Mouse (Mus musculus): ENCODE results near the gene Dgkd. TPM values are rescaled to one million over a fixed set of nuclear protein-coding genes. Genes with fewer than 3 reads are reported as not detected.

Gene Dgkd
- polyA plus RNA-seq, 1 experiment from 2014 or later: 22.6 TPM

DNA sequence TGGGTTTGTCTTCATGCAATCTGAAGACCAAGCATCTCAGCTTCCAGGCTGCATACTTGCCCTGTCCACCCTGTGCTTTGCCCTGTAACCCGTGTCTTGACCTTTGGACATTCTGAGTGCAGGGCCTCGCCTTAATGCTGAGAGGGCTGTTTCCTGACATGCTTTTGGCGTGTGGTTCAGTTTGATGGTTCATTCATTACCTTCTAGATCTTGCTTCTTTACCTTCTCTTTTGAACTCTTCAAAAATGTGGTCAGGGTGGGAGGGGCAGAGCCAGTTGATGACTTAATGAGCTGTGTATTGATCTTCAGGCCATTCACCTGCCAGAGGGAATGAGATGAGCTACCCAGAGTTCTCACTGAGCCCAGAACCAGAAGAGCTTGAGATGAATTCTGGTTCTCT lies 55.6 kb downstream of the Dgkd start:
- Histone ChIP-seq H3K27me3 (ENCODE audit: control insufficient read depth, insufficient read depth, low read length) (no peaks in the 10 kb centered on the region), H3K4me1 (ENCODE audit: control insufficient read depth, insufficient read depth, low read length) (peaks cover 11% of the 10 kb centered on the region), H3K4me2 (ENCODE audit: low read depth, low read length) (no peak overlapping the region), H3K9ac (ENCODE audit: low read length) (no peak overlapping the region), H3K9me3 (replicated peaks; ENCODE audit: control insufficient read depth, low read length) (no peaks in the 10 kb centered on the region), H3K4me3 (ENCODE audit: low read length) (no peak overlapping the region), H3K36me3 (ENCODE audit: control insufficient read depth, insufficient read depth) (peaks cover 9% of the 10 kb centered on the region; the same call in 1 of the 2 replicates), H3K27ac (ENCODE audit: low read length) (no peak overlapping the region)
- ATAC-seq (replicated peaks; ENCODE audit: extremely low read depth, insufficient read depth, low FRiP score): no peak
- 88% methylated on average over 3 of the region's 3 CpGs for WGBS

GRCm38 (mm10) chr1:87909565-87909964 lies 56.5 kb downstream of the Dgkd start:
- Histone ChIP-seq H3K36me3 (ENCODE audit: control insufficient read depth, insufficient read depth) (peaks cover 9% of the 10 kb centered on the region; the same call in 1 of the 2 replicates), H3K4me1 (ENCODE audit: control insufficient read depth, insufficient read depth, low read length) (peaks cover 11% of the 10 kb centered on the region), H3K27ac (ENCODE audit: low read length) (no peak overlapping the region), H3K4me3 (ENCODE audit: low read length) (no peak overlapping the region), H3K27me3 (ENCODE audit: control insufficient read depth, insufficient read depth, low read length) (no peaks in the 10 kb centered on the region), H3K4me2 (ENCODE audit: low read depth, low read length) (no peak overlapping the region), H3K9ac (ENCODE audit: low read length) (no peak overlapping the region), H3K9me3 (replicated peaks; ENCODE audit: control insufficient read depth, low read length) (no peaks in the 10 kb centered on the region)
- ATAC-seq (replicated peaks; ENCODE audit: extremely low read depth, insufficient read depth, low FRiP score): no peak

DNA sequence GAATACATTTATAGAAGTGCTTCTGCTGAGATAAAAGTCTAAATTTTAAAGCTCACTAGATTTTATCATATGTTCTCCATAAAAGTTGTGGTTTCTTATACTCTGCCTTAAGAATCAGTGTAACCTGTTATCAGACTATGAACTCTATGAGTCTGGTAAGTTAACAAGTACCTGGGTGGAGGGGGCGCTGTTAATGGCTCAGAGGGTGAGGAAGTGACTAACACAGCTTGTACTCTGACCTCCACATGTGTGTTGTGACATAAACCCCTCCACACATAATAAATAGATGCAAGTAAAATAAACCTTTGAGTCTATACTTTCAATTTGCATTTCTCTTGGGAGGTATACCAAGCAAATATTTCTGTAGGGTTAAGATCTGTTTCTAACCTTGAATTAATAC lies 57.3 kb downstream of the Dgkd start:
- peaks cover 11% of the 10 kb centered on the region for H3K4me1 ChIP-seq (ENCODE audit: control insufficient read depth, insufficient read depth, low read length)
- H3K36me3 ChIP-seq (ENCODE audit: control insufficient read depth, insufficient read depth): peaks cover 15% of the 10 kb centered on the region; the same call in 1 of the 2 replicates
- ATAC-seq (replicated peaks; ENCODE audit: extremely low read depth, insufficient read depth, low FRiP score): no peak
- no peak overlapping the region for H3K4me3 ChIP-seq (ENCODE audit: low read length)
- H3K9me3 ChIP-seq (replicated peaks; ENCODE audit: control insufficient read depth, low read length): no peaks in the 10 kb centered on the region
- H3K27me3 ChIP-seq (ENCODE audit: control insufficient read depth, insufficient read depth, low read length): no peaks in the 10 kb centered on the region
- H3K9ac ChIP-seq (ENCODE audit: low read length): no peak overlapping the region
- H3K4me2 ChIP-seq (ENCODE audit: low read depth, low read length): no peak overlapping the region
- WGBS: 82% methylated on average over 1 of the region's 1 CpGs
- no peak overlapping the region for H3K27ac ChIP-seq (ENCODE audit: low read length)

- Histone ChIP-seq H3K36me3 (ENCODE audit: control insufficient read depth, insufficient read depth) (peaks cover 22% of the 10 kb centered on the region), H3K27me3 (ENCODE audit: control insufficient read depth, insufficient read depth, low read length) (no peaks in the 10 kb centered on the region), H3K9ac (ENCODE audit: low read length) (no peak overlapping the region), H3K4me3 (ENCODE audit: low read length) (no peak overlapping the region), H3K4me2 (ENCODE audit: low read depth, low read length) (no peak overlapping the region), H3K4me1 (ENCODE audit: control insufficient read depth, insufficient read depth, low read length) (peaks cover 11% of the 10 kb centered on the region), H3K27ac (ENCODE audit: low read length) (no peak overlapping the region), H3K9me3 (replicated peaks; ENCODE audit: control insufficient read depth, low read length) (no peaks in the 10 kb centered on the region)
- ATAC-seq (replicated peaks; ENCODE audit: extremely low read depth, insufficient read depth, low FRiP score): no peak
These were observed 60.3 kb downstream of the Dgkd start for GRCm38 (mm10) chr1:87913356-87913755.

- no peak overlapping the region for H3K4me2 ChIP-seq (ENCODE audit: low read depth, low read length)
- H3K27ac ChIP-seq (ENCODE audit: low read length): no peak overlapping the region
- peaks cover 29% of the 10 kb centered on the region for H3K36me3 ChIP-seq (ENCODE audit: control insufficient read depth, insufficient read depth)
- no peaks in the 10 kb centered on the region for H3K27me3 ChIP-seq (ENCODE audit: control insufficient read depth, insufficient read depth, low read length)
- WGBS: 92% methylated on average over 3 of the region's 3 CpGs
- H3K9ac ChIP-seq (ENCODE audit: low read length): no peak overlapping the region
- no peaks in the 10 kb centered on the region for H3K9me3 ChIP-seq (replicated peaks; ENCODE audit: control insufficient read depth, low read length)
- ATAC-seq (replicated peaks; ENCODE audit: extremely low read depth, insufficient read depth, low FRiP score): no peak
- no peak overlapping the region for H3K4me3 ChIP-seq (ENCODE audit: low read length)
- H3K4me1 ChIP-seq (ENCODE audit: control insufficient read depth, insufficient read depth, low read length): peaks cover 5% of the 10 kb centered on the region; the same call in 1 of the 2 replicates
These were observed 64.3 kb downstream of the Dgkd start for GRCm38 (mm10) chr1:87917361-87917760.

DNA sequence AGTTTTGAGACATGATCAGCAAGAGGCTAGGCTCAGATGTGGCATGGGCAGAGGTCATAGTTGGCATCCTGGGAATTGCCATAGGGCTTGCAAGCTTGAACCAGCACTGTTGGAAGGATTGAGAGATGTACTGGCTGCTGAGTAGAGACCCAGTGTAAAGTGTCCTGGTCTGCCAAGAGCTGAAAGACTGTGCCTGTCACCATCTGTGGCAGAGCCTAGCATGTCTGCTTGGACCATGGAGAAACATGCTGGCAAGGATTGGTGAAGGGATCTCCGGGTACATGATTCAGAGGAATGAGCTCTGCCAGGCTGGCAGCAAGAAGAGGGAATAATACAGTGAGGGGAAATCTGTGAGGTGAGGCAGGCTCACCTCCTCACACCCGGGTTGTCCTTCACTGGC lies 65.0 kb downstream of the Dgkd start:
- no peak overlapping the region for H3K4me2 ChIP-seq (ENCODE audit: low read depth, low read length)
- no peak overlapping the region for H3K4me3 ChIP-seq (ENCODE audit: low read length)
- WGBS: 86% methylated on average over 2 of the region's 2 CpGs
- no peak overlapping the region for H3K9ac ChIP-seq (ENCODE audit: low read length)
- H3K4me1 ChIP-seq (ENCODE audit: control insufficient read depth, insufficient read depth, low read length): peaks cover 5% of the 10 kb centered on the region; the same call in 1 of the 2 replicates
- H3K9me3 ChIP-seq (replicated peaks; ENCODE audit: control insufficient read depth, low read length): no peaks in the 10 kb centered on the region
- ATAC-seq (replicated peaks; ENCODE audit: extremely low read depth, insufficient read depth, low FRiP score): no peak
- H3K27me3 ChIP-seq (ENCODE audit: control insufficient read depth, insufficient read depth, low read length): no peaks in the 10 kb centered on the region
- H3K27ac ChIP-seq (ENCODE audit: low read length): no peak overlapping the region
- peaks cover 29% of the 10 kb centered on the region for H3K36me3 ChIP-seq (ENCODE audit: control insufficient read depth, insufficient read depth)

DNA sequence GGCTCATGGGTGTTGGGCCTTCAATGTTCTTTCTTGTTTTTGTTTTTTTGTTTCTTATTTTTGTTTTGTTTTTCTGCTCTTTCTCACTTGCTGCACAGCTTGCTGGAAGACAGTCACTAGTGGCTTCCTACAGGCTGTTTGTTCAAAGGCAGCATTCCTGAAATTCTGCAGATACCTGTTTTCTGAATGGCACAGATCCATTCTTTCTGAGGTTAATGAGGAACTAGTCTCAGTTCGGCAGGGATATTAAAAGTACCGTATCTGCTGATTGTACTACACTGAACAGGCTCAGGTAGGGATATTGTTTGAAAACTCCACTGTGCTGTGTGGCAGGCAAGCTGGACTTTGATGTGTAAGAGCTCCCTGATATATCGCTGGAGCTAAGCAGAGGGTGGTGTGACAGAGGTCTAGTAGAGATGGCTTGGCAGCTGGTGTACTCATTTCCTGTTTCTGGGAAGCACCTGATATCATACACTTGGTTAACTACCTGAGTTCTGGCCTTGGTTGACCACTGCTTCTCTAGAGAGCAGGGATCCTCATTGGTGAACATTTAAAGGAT lies 67.0 kb downstream of the Dgkd start:
- no peak overlapping the region for H3K27ac ChIP-seq (ENCODE audit: low read length)
- H3K9me3 ChIP-seq (replicated peaks; ENCODE audit: control insufficient read depth, low read length): no peaks in the 10 kb centered on the region
- no peak overlapping the region for H3K4me3 ChIP-seq (ENCODE audit: low read length)
- WGBS: 58% methylated on average over 3 of the region's 3 CpGs
- no peak overlapping the region for H3K9ac ChIP-seq (ENCODE audit: low read length)
- H3K36me3 ChIP-seq (ENCODE audit: control insufficient read depth, insufficient read depth): peaks cover 26% of the 10 kb centered on the region
- no peaks in the 10 kb centered on the region for H3K4me1 ChIP-seq (ENCODE audit: control insufficient read depth, insufficient read depth, low read length)
- H3K27me3 ChIP-seq (ENCODE audit: control insufficient read depth, insufficient read depth, low read length): no peaks in the 10 kb centered on the region
- H3K4me2 ChIP-seq (ENCODE audit: low read depth, low read length): no peak overlapping the region
- no peak for ATAC-seq (replicated peaks; ENCODE audit: extremely low read depth, insufficient read depth, low FRiP score)

DNA sequence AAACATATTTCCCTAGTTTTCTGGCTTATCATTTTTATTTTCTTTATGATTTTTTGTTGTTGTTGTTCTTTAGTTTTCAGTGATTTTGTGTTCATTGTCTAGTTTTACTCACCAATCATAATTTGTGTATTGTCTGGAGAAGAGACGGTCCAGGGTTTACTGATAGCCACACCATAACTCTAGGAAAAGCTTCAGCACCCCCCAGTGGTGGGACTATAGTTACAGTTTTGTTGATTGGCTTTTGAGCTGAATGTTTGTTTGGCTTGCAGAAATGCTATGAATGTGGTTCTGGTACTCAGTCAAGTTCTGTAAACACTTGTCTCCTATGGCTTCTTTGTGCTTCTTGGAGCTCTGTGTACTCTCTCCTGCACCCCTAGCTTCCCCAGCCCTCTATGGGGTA lies 69.6 kb downstream of the Dgkd start:
- H3K4me1 ChIP-seq (ENCODE audit: control insufficient read depth, insufficient read depth, low read length): no peaks in the 10 kb centered on the region
- no peaks in the 10 kb centered on the region for H3K27me3 ChIP-seq (ENCODE audit: control insufficient read depth, insufficient read depth, low read length)
- no peaks in the 10 kb centered on the region for H3K9me3 ChIP-seq (replicated peaks; ENCODE audit: control insufficient read depth, low read length)
- no peak overlapping the region for H3K4me3 ChIP-seq (ENCODE audit: low read length)
- WGBS: 30% methylated on average over 1 of the region's 1 CpGs
- H3K36me3 ChIP-seq (ENCODE audit: control insufficient read depth, insufficient read depth): peaks cover 33% of the 10 kb centered on the region
- H3K4me2 ChIP-seq (ENCODE audit: low read depth, low read length): no peak overlapping the region
- H3K27ac ChIP-seq (ENCODE audit: low read length): no peak overlapping the region
- no peak overlapping the region for H3K9ac ChIP-seq (ENCODE audit: low read length)
- no peak for ATAC-seq (replicated peaks; ENCODE audit: extremely low read depth, insufficient read depth, low FRiP score)

GRCm38 (mm10) chr1:87924888-87925287 lies 71.8 kb downstream of the Dgkd start:
- Histone ChIP-seq H3K9ac (ENCODE audit: low read length) (no peak overlapping the region), H3K9me3 (replicated peaks; ENCODE audit: control insufficient read depth, low read length) (no peaks in the 10 kb centered on the region), H3K4me2 (ENCODE audit: low read depth, low read length) (no peak overlapping the region), H3K4me1 (ENCODE audit: control insufficient read depth, insufficient read depth, low read length) (no peaks in the 10 kb centered on the region), H3K27me3 (ENCODE audit: control insufficient read depth, insufficient read depth, low read length) (no peaks in the 10 kb centered on the region), H3K36me3 (ENCODE audit: control insufficient read depth, insufficient read depth) (peaks cover 26% of the 10 kb centered on the region), H3K27ac (ENCODE audit: low read length) (no peak overlapping the region), H3K4me3 (ENCODE audit: low read length) (no peak overlapping the region)
- no peak for ATAC-seq (replicated peaks; ENCODE audit: extremely low read depth, insufficient read depth, low FRiP score)
- 88% methylated on average over 4 of the region's 4 CpGs for WGBS

All from heart, embryonic 16.5 days (tissue).